Mouse (Mus musculus) liver, embryonic 13.5 days (tissue): ENCODE results near the gene Fgd6. TPM values are rescaled to one million over a fixed set of nuclear protein-coding genes. Genes with fewer than 3 reads are reported as not detected.

Source experiments
- ATAC-seq: fragments of 200-750 bp; cut with Nextera tagmentation; 2 replicates; pipeline ENCODE4 v1.8.0; 2017; ENCODE audit warnings: low read depth, mild to moderate bottlenecking, moderate number of reproducible peaks, moderate library complexity
- DNase-seq: peaks from one replicate; pipeline ENCODE4 v3.0.0; 2022
- H3K27ac ChIP-seq: fragments of 300-500 bp; sonication (generic); 2 replicates; pipeline ENCODE4 v1.5.1; 2015; ENCODE audit warnings: moderate library complexity, mild to moderate bottlenecking, inconsistent platforms
- H3K27me3 ChIP-seq: fragments of 300-500 bp; sonication (generic); 2 replicates; pipeline ENCODE4 v1.6.1; 2015; ENCODE audit warnings: mild to moderate bottlenecking, inconsistent platforms
- H3K36me3 ChIP-seq: fragments of 300-500 bp; sonication (generic); 2 replicates; pipeline ENCODE4 v1.6.1; 2015; ENCODE audit warnings: mild to moderate bottlenecking, inconsistent platforms
- H3K4me1 ChIP-seq: fragments of 300-500 bp; sonication (generic); replicated peaks from 2 replicates; pipeline ENCODE4 v1.6.1; 2015; ENCODE audit warnings: inconsistent platforms
- H3K4me2 ChIP-seq: fragments of 300-500 bp; sonication (generic); 2 replicates; pipeline ENCODE4 v1.6.1; 2015; ENCODE audit warnings: inconsistent platforms, mild to moderate bottlenecking, moderate library complexity
- H3K4me3 ChIP-seq: fragments of 300-500 bp; sonication (generic); replicated peaks from 2 replicates; pipeline ENCODE4 v1.5.1; 2015; ENCODE audit warnings: mild to moderate bottlenecking, inconsistent platforms
- H3K9ac ChIP-seq: fragments of 300-500 bp; sonication (generic); 2 replicates; pipeline ENCODE4 v1.6.1; 2015; ENCODE audit warnings: mild to moderate bottlenecking, inconsistent platforms
- H3K9me3 ChIP-seq: fragments of 300-500 bp; sonication (generic); replicated peaks from 2 replicates; pipeline ENCODE4 v1.6.1; 2016; ENCODE audit warnings: inconsistent platforms
- WGBS: fragments of 180-500 bp; shearing (Covaris S2); methylation state at CpG from one replicate; pipeline ENCODE4 v1.1.7; 2015; ENCODE audit not compliant: insufficient replicate concordance; 5-methylcytosine and 5-hydroxymethylcytosine counted together
- polyA plus RNA-seq: library from polyadenylated mRNA; unstranded; fragments of >200 nt; fragmentation: Nextera tagmentation; extraction: Ambion mirVana; gene quantifications from 2 replicates; pipeline ENCODE4 v1.2.1, GENCODE M21; 2015

Fgd6 gene
- 2.4 and 3.0 TPM in 2 replicates for polyA plus RNA-seq

DNA sequence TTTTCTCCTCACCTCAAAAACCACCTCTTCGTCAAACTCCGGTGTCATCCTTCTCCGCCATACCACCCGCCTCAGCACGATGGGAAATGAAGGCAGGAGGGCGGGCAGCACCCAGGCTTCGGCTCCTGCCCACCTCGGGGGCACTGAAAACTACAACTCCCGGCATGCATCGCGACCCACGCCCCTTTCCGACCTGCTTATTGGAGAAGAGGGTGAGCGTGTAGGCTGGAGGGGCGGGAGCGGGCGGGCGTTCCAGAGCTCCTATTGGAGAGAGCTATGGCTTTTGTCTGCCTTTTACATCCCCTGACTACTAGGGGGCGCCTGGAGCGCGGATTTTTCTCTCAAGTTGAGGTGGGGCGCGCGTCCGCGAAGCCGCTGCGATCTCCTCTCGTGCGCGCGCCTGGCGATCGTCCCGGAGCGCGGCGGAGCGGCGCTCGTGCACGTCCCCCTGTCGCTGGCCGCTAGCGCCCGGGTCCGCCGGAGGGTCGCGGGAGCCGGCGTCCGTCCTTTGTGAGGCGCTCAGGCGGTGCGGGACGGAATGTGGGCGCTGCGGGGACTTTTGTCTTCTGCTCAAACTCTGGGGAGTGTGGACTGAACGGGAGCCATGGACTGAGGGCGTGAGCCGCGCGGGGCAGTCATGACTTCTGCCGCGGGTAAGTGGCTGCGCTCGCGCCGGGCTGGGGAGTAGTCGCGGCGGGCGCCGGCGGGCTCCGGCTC, at the start of gene Fgd6, which contains the start of gene Vezt:
TSS of gene Fgd6 (plus strand) at position 344 of the 717 bp plus-strand sequence.
TSS of gene Vezt (minus strand) at position 160 of the 717 bp plus-strand sequence.
- ATAC-seq = peak; percentile 95

GRCm38 (mm10) chr10:93994136-93994535, 41.7 kb upstream of the Fgd6 start:
- Histone ChIP-seq H3K9ac (no peak overlapping the region), H3K27ac (no peak overlapping the region), H3K4me2 (no peak overlapping the region), H3K4me1 (no peaks in the 10 kb centered on the region), H3K4me3 (no peak overlapping the region), H3K9me3 (no peaks in the 10 kb centered on the region), H3K36me3 (peaks cover 78% of the 10 kb centered on the region), H3K27me3 (no peaks in the 10 kb centered on the region)
- DNase-seq (no peak), ATAC-seq (no peak)
- 91% methylated on average over 10 of the region's 10 CpGs for WGBS

More for the DNA sequence above, at the start of gene Fgd6, which contains the start of gene Vezt:
- Histone ChIP-seq H3K4me1 (peaks cover 34% of the 10 kb centered on the region), H3K4me3 (peak within 1 kb of the TSS; percentile 92), H3K9ac (peak within 1 kb of the TSS; percentile 96), H3K36me3 (0 out of 2 replicates have a peak, but pooled peaks cover 7% of the 10 kb centered on the region), H3K9me3 (no peaks in the 10 kb centered on the region), H3K27me3 (no peaks in the 10 kb centered on the region), H3K27ac (peak within 1 kb of the TSS; percentile 85), H3K4me2 (peak within 1 kb of the TSS; percentile 76)
- under 1% methylated on average over 77 of the region's 77 CpGs for WGBS
- DNase-seq = peak; percentile 98

DNA sequence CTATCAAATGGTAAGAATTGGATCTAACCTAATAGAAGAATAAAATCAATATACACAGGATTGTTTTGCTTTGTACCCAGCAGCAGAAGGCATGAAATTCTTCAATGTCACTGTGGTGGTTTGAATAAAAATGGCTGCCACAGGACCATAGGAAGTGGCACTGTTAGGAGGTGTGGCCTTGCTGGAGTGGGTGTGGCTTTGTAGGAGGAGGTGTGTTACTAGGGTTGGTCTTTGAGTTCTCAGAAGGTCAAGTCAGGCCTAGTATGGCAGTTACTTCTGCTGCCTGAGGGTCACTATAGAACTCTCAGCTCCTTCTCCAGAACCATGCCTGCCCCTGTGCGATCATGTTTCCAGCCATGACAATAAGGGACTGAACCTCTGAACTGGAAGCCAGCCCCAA, 40.7 kb upstream of the Fgd6 start:
- WGBS = 92% methylated on average over 1 of the region's 1 CpGs
- peaks cover 80% of the 10 kb centered on the region for H3K36me3 ChIP-seq

GRCm38 (mm10) chr10:93999357-93999756, 36.4 kb upstream of the Fgd6 start:
- no peak for ATAC-seq
- no peaks in the 10 kb centered on the region for H3K4me1 ChIP-seq
- 65% methylated on average over 1 of the region's 1 CpGs for WGBS
- no peak overlapping the region for H3K4me3 ChIP-seq
- no peaks in the 10 kb centered on the region for H3K9me3 ChIP-seq
- H3K27me3 ChIP-seq = no peaks in the 10 kb centered on the region
- no peak overlapping the region for H3K4me2 ChIP-seq
- H3K27ac ChIP-seq = no peak overlapping the region
- no peak overlapping the region for H3K9ac ChIP-seq
- H3K36me3 ChIP-seq = peaks cover 84% of the 10 kb centered on the region
- no peak for DNase-seq

More for the DNA sequence above, 40.7 kb upstream of the Fgd6 start:
- Histone ChIP-seq H3K4me2 (no peak overlapping the region), H3K9me3 (no peaks in the 10 kb centered on the region), H3K27me3 (no peaks in the 10 kb centered on the region), H3K9ac (no peak overlapping the region), H3K4me1 (no peaks in the 10 kb centered on the region), H3K27ac (no peak overlapping the region), H3K4me3 (no peak overlapping the region)
- peak; percentile 64; the same call in 1 of the 2 replicates for ATAC-seq
- no peak for DNase-seq

DNA sequence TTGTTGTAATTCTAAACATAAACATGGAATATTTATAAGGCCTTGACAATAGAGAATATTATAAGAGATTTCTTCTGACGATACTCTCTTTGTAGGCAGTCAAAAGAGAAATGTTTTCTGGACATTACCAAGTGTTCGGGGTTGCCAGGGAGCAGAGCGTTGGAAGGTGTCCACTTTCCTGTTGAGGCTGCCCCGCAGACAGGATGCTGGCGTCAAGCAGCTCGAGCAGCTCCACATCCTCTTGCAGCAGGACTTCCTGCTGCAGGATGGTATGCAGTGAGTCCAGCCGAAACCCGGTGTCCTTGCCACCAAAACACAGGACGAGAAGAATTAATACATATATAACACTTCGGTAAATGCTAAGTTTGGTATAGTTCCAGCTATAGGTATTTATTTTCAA, 35.6 kb upstream of the Fgd6 start:
- Histone ChIP-seq H3K9ac (no peak overlapping the region), H3K36me3 (peaks cover 80% of the 10 kb centered on the region), H3K27ac (no peak overlapping the region), H3K4me2 (no peak overlapping the region), H3K4me3 (no peak overlapping the region), H3K9me3 (no peaks in the 10 kb centered on the region), H3K27me3 (no peaks in the 10 kb centered on the region), H3K4me1 (no peaks in the 10 kb centered on the region)
- 59% methylated on average over 10 of the region's 10 CpGs for WGBS
- DNase-seq (no peak), ATAC-seq (no peak)

DNA sequence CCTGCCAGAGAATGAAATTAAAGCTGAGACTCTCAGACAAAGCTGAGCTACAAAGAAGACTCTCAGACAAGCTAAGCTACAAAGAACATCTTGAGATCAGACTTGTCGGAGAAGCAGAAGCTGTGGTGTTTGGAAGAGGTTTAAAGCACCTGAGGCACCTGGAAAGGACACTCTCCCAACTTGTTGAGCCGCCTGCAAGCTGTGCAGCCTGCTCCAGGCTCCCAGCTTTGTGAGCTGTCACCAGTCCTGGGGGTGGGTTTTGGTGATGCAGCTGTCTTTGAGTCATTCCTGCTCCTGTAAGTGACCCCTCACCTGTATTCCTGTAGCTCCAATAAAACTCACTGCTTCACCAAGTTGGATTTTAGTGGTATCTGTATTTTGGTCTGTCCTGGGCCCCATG, 27.4 kb upstream of the Fgd6 start:
- Histone ChIP-seq H3K9ac (no peak overlapping the region), H3K4me2 (no peak overlapping the region), H3K4me3 (no peak overlapping the region), H3K27me3 (no peaks in the 10 kb centered on the region), H3K9me3 (no peaks in the 10 kb centered on the region), H3K4me1 (peaks cover 17% of the 10 kb centered on the region; the same call in 1 of the 2 replicates), H3K27ac (peak overlapping the region; percentile 50; the same call in 1 of the 2 replicates), H3K36me3 (peaks cover 25% of the 10 kb centered on the region)
- DNase-seq = no peak
- ATAC-seq = 0 out of 2 replicates have a peak, but pooled peaks have one; percentile 20
- 81% methylated on average over 2 of the region's 2 CpGs for WGBS

DNA sequence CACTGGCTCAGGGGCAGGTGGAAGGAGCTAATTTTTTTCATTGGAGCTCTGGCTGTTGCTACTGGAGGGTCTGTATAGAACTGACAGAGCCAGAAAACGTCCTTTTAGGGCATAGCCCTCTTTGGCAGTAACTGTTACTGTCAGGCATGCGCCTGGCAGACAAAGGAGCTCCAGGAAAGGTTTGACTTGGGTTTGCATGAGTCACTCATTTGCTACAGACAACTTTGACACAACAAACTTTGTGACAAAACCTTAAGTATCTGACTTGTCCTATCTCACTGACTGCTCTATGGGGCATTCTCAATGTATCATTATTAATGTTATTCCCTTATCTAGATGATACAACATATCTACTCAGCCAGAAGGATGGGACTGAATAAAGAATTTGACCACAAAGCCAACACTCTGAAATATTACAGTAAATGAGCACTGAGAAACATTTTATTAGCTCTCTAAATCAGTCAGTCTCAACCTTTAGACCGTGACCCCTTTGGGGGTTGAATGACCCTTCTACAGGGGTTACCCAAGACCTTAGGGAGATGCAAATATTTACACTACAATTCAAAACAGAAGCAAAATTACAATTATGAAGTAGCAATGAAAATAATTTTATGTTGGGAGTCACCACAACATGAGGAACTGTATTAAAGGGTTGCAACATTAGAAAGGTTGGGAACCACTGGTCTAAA, 25.7 kb upstream of the Fgd6 start:
- Histone ChIP-seq H3K4me3 (no peak overlapping the region), H3K9ac (no peak overlapping the region), H3K4me2 (no peak overlapping the region), H3K9me3 (no peaks in the 10 kb centered on the region), H3K4me1 (peaks cover 21% of the 10 kb centered on the region), H3K27ac (peak overlapping the region; percentile 36), H3K36me3 (peaks cover 15% of the 10 kb centered on the region), H3K27me3 (no peaks in the 10 kb centered on the region)
- ATAC-seq (0 out of 2 replicates have a peak, but pooled peaks have one; percentile 20), DNase-seq (no peak)
- WGBS = 70% methylated on average over 3 of the region's 3 CpGs

GRCm38 (mm10) chr10:94011024-94011423, 24.8 kb upstream of the Fgd6 start:
- H3K27me3 ChIP-seq = no peaks in the 10 kb centered on the region
- H3K9me3 ChIP-seq = no peaks in the 10 kb centered on the region
- 0 out of 2 replicates have a peak overlapping the region, but pooled peaks have one; percentile 9 for H3K27ac ChIP-seq
- H3K4me1 ChIP-seq = peaks cover 27% of the 10 kb centered on the region
- 55% methylated on average over 2 of the region's 2 CpGs for WGBS
- no peak for ATAC-seq
- peaks cover 8% of the 10 kb centered on the region for H3K36me3 ChIP-seq
- H3K4me3 ChIP-seq = no peak overlapping the region
- no peak overlapping the region for H3K9ac ChIP-seq
- no peak overlapping the region for H3K4me2 ChIP-seq
- DNase-seq = no peak

- Histone ChIP-seq H3K9me3 (no peaks in the 10 kb centered on the region), H3K36me3 (0 out of 2 replicates have a peak, but pooled peaks cover under 1% of the 10 kb centered on the region), H3K4me1 (peaks cover 27% of the 10 kb centered on the region), H3K27me3 (no peaks in the 10 kb centered on the region), H3K4me3 (no peak overlapping the region), H3K27ac (no peak overlapping the region), H3K4me2 (no peak overlapping the region), H3K9ac (no peak overlapping the region)
- 36% methylated on average over 3 of the region's 3 CpGs for WGBS
- no peak for ATAC-seq
- DNase-seq = peak; percentile 34
These were observed 22.6 kb upstream of the Fgd6 start for GRCm38 (mm10) chr10:94013196-94013595.

DNA sequence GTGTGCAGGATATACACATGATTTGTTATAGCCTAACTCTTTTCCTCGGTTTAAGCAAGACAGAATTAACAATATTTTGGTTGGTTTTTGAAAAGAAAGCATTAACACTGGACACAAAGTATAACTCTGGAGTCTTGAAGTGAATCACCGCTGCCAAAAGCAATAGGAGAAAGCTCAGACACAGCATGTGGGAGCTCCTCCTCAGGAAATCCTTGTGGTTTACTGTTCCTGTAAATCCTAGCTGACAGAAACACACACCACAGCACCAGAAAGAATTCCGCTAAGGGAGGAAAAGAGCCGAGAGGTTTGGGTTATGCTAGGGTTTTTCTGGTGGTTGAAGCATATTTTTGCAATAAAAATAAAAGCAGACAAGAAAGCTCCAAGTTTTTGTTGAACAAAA, 21.6 kb upstream of the Fgd6 start:
- H3K9ac ChIP-seq = no peak overlapping the region
- H3K36me3 ChIP-seq = 0 out of 2 replicates have a peak, but pooled peaks cover 3% of the 10 kb centered on the region
- H3K27me3 ChIP-seq = no peaks in the 10 kb centered on the region
- no peaks in the 10 kb centered on the region for H3K9me3 ChIP-seq
- H3K4me2 ChIP-seq = no peak overlapping the region
- H3K4me1 ChIP-seq = peaks cover 24% of the 10 kb centered on the region
- no peak for ATAC-seq
- H3K4me3 ChIP-seq = no peak overlapping the region
- WGBS = 38% methylated on average over 4 of the region's 4 CpGs
- H3K27ac ChIP-seq = no peak overlapping the region
- DNase-seq = no peak

GRCm38 (mm10) chr10:94017455-94017854, 18.3 kb upstream of the Fgd6 start:
- WGBS = 88% methylated on average over 8 of the region's 8 CpGs

More at GRCm38 (mm10) chr10:94017455-94017854, 18.3 kb upstream of the Fgd6 start:
- Histone ChIP-seq H3K4me1 (peaks cover 35% of the 10 kb centered on the region), H3K4me3 (no peak overlapping the region), H3K27ac (no peak overlapping the region), H3K9me3 (no peaks in the 10 kb centered on the region), H3K27me3 (no peaks in the 10 kb centered on the region), H3K9ac (no peak overlapping the region), H3K4me2 (no peak overlapping the region), H3K36me3 (0 out of 2 replicates have a peak, but pooled peaks cover 3% of the 10 kb centered on the region)
- DNase-seq = no peak
- no peak for ATAC-seq
